Mouse (Mus musculus): Measurements from ENCODE around the gene Atp6v0d1. TPM values are rescaled to one million over a fixed set of nuclear protein-coding genes. Genes with fewer than 3 reads are reported as not detected.

Atp6v0d1 gene
- polyA plus RNA-seq, 1 experiment from 2014 or later: 119 TPM

GRCm38 (mm10) chr8:105527110-105527509 lies 38.7 kb downstream of the Atp6v0d1 start:
- 90% methylated on average over 2 of the region's 2 CpGs for WGBS
- H3K27me3 ChIP-seq (ENCODE audit: insufficient read depth, poor library complexity, severe bottlenecking): no peaks in the 10 kb centered on the region
- no peak overlapping the region for H3K27ac ChIP-seq
- DNase-seq (ENCODE audit: low spot score): no peak
- peaks cover 71% of the 10 kb centered on the region for H3K36me3 ChIP-seq
- no peak overlapping the region for H3K4me3 ChIP-seq
- H3K9me3 ChIP-seq: no peaks in the 10 kb centered on the region
- peaks cover 32% of the 10 kb centered on the region for H3K4me1 ChIP-seq (replicated peaks)

- Histone ChIP-seq H3K4me3 (no peak overlapping the region), H3K4me1 (replicated peaks) (peaks cover 56% of the 10 kb centered on the region), H3K27me3 (ENCODE audit: insufficient read depth, poor library complexity, severe bottlenecking) (peaks cover 12% of the 10 kb centered on the region), H3K27ac (no peak overlapping the region), H3K36me3 (peaks cover 48% of the 10 kb centered on the region), H3K9me3 (no peaks in the 10 kb centered on the region)
- 87% methylated on average over 9 of the region's 9 CpGs for WGBS
- DNase-seq (ENCODE audit: low spot score): no peak
Measured at GRCm38 (mm10) chr8:105522890-105523289, 43.0 kb downstream of the Atp6v0d1 start.

GRCm38 (mm10) chr8:105521995-105522769 lies 43.7 kb downstream of the Atp6v0d1 start:
- WGBS: 86% methylated on average over 21 of the region's 21 CpGs
- peaks cover 42% of the 10 kb centered on the region for H3K36me3 ChIP-seq
- peak overlapping the region; percentile 92 for H3K27ac ChIP-seq
- H3K9me3 ChIP-seq: no peaks in the 10 kb centered on the region
- peaks cover 63% of the 10 kb centered on the region for H3K4me1 ChIP-seq (replicated peaks)
- no peak for DNase-seq (ENCODE audit: low spot score)
- H3K27me3 ChIP-seq (ENCODE audit: insufficient read depth, poor library complexity, severe bottlenecking): peaks cover 19% of the 10 kb centered on the region
- no peak overlapping the region for H3K4me3 ChIP-seq

- 1% methylated on average over 3 of the region's 3 CpGs for WGBS
- peak; percentile 66 for DNase-seq (ENCODE audit: low spot score)
- H3K36me3 ChIP-seq: peaks cover 39% of the 10 kb centered on the region
- peak overlapping the region; percentile 92 for H3K27ac ChIP-seq
- H3K9me3 ChIP-seq: no peaks in the 10 kb centered on the region
- peaks cover 30% of the 10 kb centered on the region for H3K27me3 ChIP-seq (ENCODE audit: insufficient read depth, poor library complexity, severe bottlenecking)
- H3K4me3 ChIP-seq: peak overlapping the region; percentile 73
- H3K4me1 ChIP-seq (replicated peaks): peaks cover 74% of the 10 kb centered on the region
Measured at GRCm38 (mm10) chr8:105521061-105521460, 44.8 kb downstream of the Atp6v0d1 start.

GRCm38 (mm10) chr8:105520521-105520920 lies 45.3 kb downstream of the Atp6v0d1 start:
- 29% methylated on average over 5 of the region's 5 CpGs for WGBS
- H3K27me3 ChIP-seq (ENCODE audit: insufficient read depth, poor library complexity, severe bottlenecking): peaks cover 34% of the 10 kb centered on the region
- peaks cover 37% of the 10 kb centered on the region for H3K36me3 ChIP-seq
- peak overlapping the region; percentile 73 for H3K4me3 ChIP-seq
- H3K9me3 ChIP-seq: no peaks in the 10 kb centered on the region
- peak overlapping the region; percentile 92 for H3K27ac ChIP-seq
- peaks cover 79% of the 10 kb centered on the region for H3K4me1 ChIP-seq (replicated peaks)
- no peak for DNase-seq (ENCODE audit: low spot score)

GRCm38 (mm10) chr8:105519591-105519990 lies 46.3 kb downstream of the Atp6v0d1 start:
- Histone ChIP-seq H3K4me1 (replicated peaks) (peaks cover 79% of the 10 kb centered on the region), H3K9me3 (no peaks in the 10 kb centered on the region), H3K27ac (peak overlapping the region; percentile 92), H3K27me3 (ENCODE audit: insufficient read depth, poor library complexity, severe bottlenecking) (peaks cover 43% of the 10 kb centered on the region), H3K36me3 (peaks cover 27% of the 10 kb centered on the region), H3K4me3 (peak overlapping the region; percentile 73)
- WGBS: 2% methylated on average over 2 of the region's 2 CpGs
- DNase-seq (ENCODE audit: low spot score): peak; percentile 43

- H3K27me3 ChIP-seq (ENCODE audit: insufficient read depth, poor library complexity, severe bottlenecking): peaks cover 49% of the 10 kb centered on the region
- peak within 1 kb of the TSS; percentile 92 for H3K27ac ChIP-seq
- DNase-seq (ENCODE audit: low spot score): peak; percentile 75
- no peaks in the 10 kb centered on the region for H3K9me3 ChIP-seq
- WGBS: under 1% methylated on average over 68 of the region's 68 CpGs
- peak within 1 kb of the TSS; percentile 73 for H3K4me3 ChIP-seq
- peaks cover 79% of the 10 kb centered on the region for H3K4me1 ChIP-seq (replicated peaks)
- peaks cover 18% of the 10 kb centered on the region for H3K36me3 ChIP-seq
Measured at GRCm38 (mm10) chr8:105518436-105519313, 47.2 kb downstream of the Atp6v0d1 start, which contains the start of gene Hsd11b2. TSS of gene Hsd11b2 (plus strand) at chr8:105518755.

- DNase-seq (ENCODE audit: low spot score): no peak
- Histone ChIP-seq H3K4me3 (peak overlapping the region; percentile 9; the same call in 1 of the 2 replicates), H3K4me1 (replicated peaks) (peaks cover 67% of the 10 kb centered on the region), H3K36me3 (peaks cover 5% of the 10 kb centered on the region; the same call in 1 of the 2 replicates), H3K27me3 (ENCODE audit: insufficient read depth, poor library complexity, severe bottlenecking) (peaks cover 49% of the 10 kb centered on the region), H3K9me3 (no peaks in the 10 kb centered on the region), H3K27ac (peak overlapping the region; percentile 36)
- WGBS: 42% methylated on average over 8 of the region's 8 CpGs
Measured at GRCm38 (mm10) chr8:105517346-105517745, 48.5 kb downstream of the Atp6v0d1 start.

GRCm38 (mm10) chr8:105516018-105516645 lies 49.7 kb downstream of the Atp6v0d1 start:
- 10% methylated on average over 12 of the region's 12 CpGs for WGBS
- peak overlapping the region; percentile 38 for H3K4me3 ChIP-seq
- no peaks in the 10 kb centered on the region for H3K9me3 ChIP-seq
- H3K4me1 ChIP-seq (replicated peaks): peaks cover 55% of the 10 kb centered on the region
- H3K36me3 ChIP-seq: no peaks in the 10 kb centered on the region
- peak; percentile 90 for DNase-seq (ENCODE audit: low spot score)
- peaks cover 49% of the 10 kb centered on the region for H3K27me3 ChIP-seq (ENCODE audit: insufficient read depth, poor library complexity, severe bottlenecking)
- peak overlapping the region; percentile 85 for H3K27ac ChIP-seq

- H3K4me1 ChIP-seq (replicated peaks): peaks cover 49% of the 10 kb centered on the region
- H3K9me3 ChIP-seq: no peaks in the 10 kb centered on the region
- no peaks in the 10 kb centered on the region for H3K36me3 ChIP-seq
- 78% methylated on average over 5 of the region's 5 CpGs for WGBS
- DNase-seq (ENCODE audit: low spot score): no peak
- H3K27me3 ChIP-seq (ENCODE audit: insufficient read depth, poor library complexity, severe bottlenecking): peaks cover 47% of the 10 kb centered on the region
- H3K27ac ChIP-seq: no peak overlapping the region
- no peak overlapping the region for H3K4me3 ChIP-seq
Measured at GRCm38 (mm10) chr8:105514656-105515055, 51.2 kb downstream of the Atp6v0d1 start.

- peaks cover 49% of the 10 kb centered on the region for H3K4me1 ChIP-seq (replicated peaks)
- H3K9me3 ChIP-seq: no peaks in the 10 kb centered on the region
- no peak for DNase-seq (ENCODE audit: low spot score)
- peaks cover 42% of the 10 kb centered on the region for H3K27me3 ChIP-seq (ENCODE audit: insufficient read depth, poor library complexity, severe bottlenecking)
- WGBS: 86% methylated on average over 6 of the region's 6 CpGs
- no peaks in the 10 kb centered on the region for H3K36me3 ChIP-seq
- H3K4me3 ChIP-seq: no peak overlapping the region
- H3K27ac ChIP-seq: no peak overlapping the region
Measured at GRCm38 (mm10) chr8:105514194-105514593, 51.7 kb downstream of the Atp6v0d1 start.

- peaks cover 23% of the 10 kb centered on the region for H3K4me1 ChIP-seq (replicated peaks)
- H3K4me3 ChIP-seq: no peak overlapping the region
- DNase-seq (ENCODE audit: low spot score): no peak
- H3K27me3 ChIP-seq (ENCODE audit: insufficient read depth, poor library complexity, severe bottlenecking): peaks cover 11% of the 10 kb centered on the region
- H3K27ac ChIP-seq: 0 out of 2 replicates have a peak overlapping the region, but pooled peaks have one; percentile 10
- no peaks in the 10 kb centered on the region for H3K36me3 ChIP-seq
- WGBS: 57% methylated on average over 12 of the region's 12 CpGs
- H3K9me3 ChIP-seq: no peaks in the 10 kb centered on the region
Measured at GRCm38 (mm10) chr8:105509997-105510735, 55.7 kb downstream of the Atp6v0d1 start.
